Mouse (Mus musculus): Measurements from ENCODE around the gene Stxbp6. TPM values are rescaled to one million over a fixed set of nuclear protein-coding genes. Genes with fewer than 3 reads are reported as not detected.
A peak's percentile ranks its signal among the peaks of the same experiment; 100 is the strongest.

Stxbp6 gene
- polyA plus RNA-seq, 1 experiment from 2014 or later, result 12.4 TPM

DNA sequence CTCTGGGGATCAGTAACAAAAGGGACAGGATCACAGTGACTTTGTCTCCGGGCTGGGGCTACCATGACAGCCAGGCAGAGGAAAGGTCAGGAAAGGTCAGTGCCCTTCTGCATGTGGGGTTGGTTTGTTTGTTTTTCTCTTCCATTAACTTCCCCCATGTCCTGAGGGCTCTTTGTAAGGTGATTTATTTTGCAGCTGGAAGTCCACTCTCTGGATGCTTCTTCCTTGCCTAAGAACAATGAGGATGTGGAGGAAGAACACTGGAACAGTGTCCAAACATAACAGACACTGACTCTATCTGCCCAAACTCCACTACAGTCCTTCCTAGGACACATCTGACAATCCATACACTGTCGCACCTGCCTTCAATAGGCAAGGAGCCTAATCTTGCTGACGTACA lies 146.1 kb downstream of the Stxbp6 start:
- WGBS, result 25% methylated on average over 3 of the region's 3 CpGs

DNA sequence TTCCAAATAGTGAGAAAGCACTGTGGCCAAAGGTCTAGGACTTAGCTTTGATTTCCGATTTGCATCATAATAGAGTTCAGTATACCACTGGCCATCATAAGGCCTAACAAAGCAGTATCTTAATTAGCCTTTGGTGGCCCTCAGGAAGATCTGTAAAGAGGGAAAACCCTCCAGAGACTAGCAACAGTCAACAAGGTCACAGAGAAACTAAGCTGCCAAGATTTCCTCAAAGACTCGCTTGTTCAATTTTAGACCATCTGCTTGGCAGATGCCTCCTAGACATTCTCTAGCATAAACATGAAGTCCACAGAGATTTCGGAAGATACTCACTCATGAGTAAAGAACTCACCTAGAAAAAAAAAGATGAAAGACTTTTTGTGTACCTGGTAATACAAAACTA lies 148.6 kb downstream of the Stxbp6 start:
- H3K4me1 ChIP-seq (replicated peaks), result no peaks in the 10 kb centered on the region; the same call in 1 of the 2 replicates
- no peaks in the 10 kb centered on the region for H3K9me3 ChIP-seq
- no peak overlapping the region for H3K9ac ChIP-seq
- no peak overlapping the region for H3K27ac ChIP-seq
- 72% methylated on average over 3 of the region's 3 CpGs for WGBS
- H3K4me2 ChIP-seq, result no peak overlapping the region
- H3K27me3 ChIP-seq, result no peaks in the 10 kb centered on the region
- no peak overlapping the region for H3K4me3 ChIP-seq
- H3K36me3 ChIP-seq, result no peaks in the 10 kb centered on the region
- ATAC-seq (ENCODE audit: low FRiP score), result no peak

More for the DNA sequence above, 146.1 kb downstream of the Stxbp6 start:
- H3K27me3 ChIP-seq, result no peaks in the 10 kb centered on the region
- ATAC-seq (ENCODE audit: low FRiP score), result no peak
- no peak overlapping the region for H3K27ac ChIP-seq
- no peaks in the 10 kb centered on the region; the same call in 1 of the 2 replicates for H3K4me1 ChIP-seq (replicated peaks)
- H3K9me3 ChIP-seq, result no peaks in the 10 kb centered on the region
- H3K36me3 ChIP-seq, result no peaks in the 10 kb centered on the region
- H3K4me3 ChIP-seq, result no peak overlapping the region
- H3K4me2 ChIP-seq, result no peak overlapping the region
- no peak overlapping the region for H3K9ac ChIP-seq

DNA sequence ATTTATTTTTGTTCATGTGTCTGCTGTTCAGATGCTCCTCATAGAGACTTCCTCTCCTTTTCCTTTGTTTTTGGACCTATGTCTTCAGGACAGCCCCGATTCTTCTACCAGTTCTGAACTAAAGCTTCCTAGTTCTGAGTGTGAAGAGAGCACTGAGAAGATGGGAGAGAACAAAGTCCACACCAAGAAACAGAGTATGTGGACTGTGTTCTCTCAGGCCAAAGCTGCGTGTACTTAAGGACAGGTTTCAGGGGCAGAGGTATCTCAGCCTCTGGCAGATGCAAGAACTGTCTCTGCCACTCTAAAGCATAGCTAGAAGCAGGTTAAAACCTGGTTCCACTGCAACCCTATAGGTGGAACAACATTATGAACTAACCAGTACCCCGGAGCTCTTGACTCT lies 151.2 kb downstream of the Stxbp6 start:
- H3K4me1 ChIP-seq (replicated peaks), result no peaks in the 10 kb centered on the region; the same call in 1 of the 2 replicates
- no peak overlapping the region for H3K4me3 ChIP-seq
- 94% methylated on average over 3 of the region's 3 CpGs for WGBS
- H3K27me3 ChIP-seq, result no peaks in the 10 kb centered on the region
- no peak overlapping the region for H3K27ac ChIP-seq
- no peak for ATAC-seq (ENCODE audit: low FRiP score)
- no peak overlapping the region for H3K9ac ChIP-seq
- H3K9me3 ChIP-seq, result no peaks in the 10 kb centered on the region
- no peak overlapping the region for H3K4me2 ChIP-seq
- no peaks in the 10 kb centered on the region for H3K36me3 ChIP-seq

DNA sequence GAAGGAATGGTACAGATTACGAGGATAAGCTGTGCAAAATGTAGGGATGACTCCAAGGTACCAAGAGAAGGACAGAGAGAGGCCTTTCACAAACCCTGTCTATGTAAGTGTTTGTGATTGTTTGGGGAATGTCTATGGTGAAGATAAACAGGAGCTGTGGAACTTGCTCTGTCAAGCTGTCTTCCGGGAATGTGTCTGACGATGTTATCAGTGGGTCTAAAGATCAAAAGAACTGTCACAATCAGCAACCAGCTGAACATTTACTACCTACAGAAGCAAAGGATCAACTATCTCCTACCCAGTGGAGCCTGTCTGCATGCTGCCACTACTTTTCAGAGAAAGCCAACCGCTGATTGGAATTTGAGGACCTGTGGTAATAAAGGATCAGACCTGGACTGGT lies 152.3 kb downstream of the Stxbp6 start:
- Histone ChIP-seq H3K9me3 (no peaks in the 10 kb centered on the region), H3K9ac (no peak overlapping the region), H3K4me1 (replicated peaks) (no peaks in the 10 kb centered on the region), H3K4me2 (no peak overlapping the region), H3K36me3 (no peaks in the 10 kb centered on the region), H3K27me3 (no peaks in the 10 kb centered on the region), H3K4me3 (no peak overlapping the region), H3K27ac (no peak overlapping the region)
- ATAC-seq (ENCODE audit: low FRiP score), result no peak
- WGBS, result 80% methylated on average over 4 of the region's 4 CpGs

DNA sequence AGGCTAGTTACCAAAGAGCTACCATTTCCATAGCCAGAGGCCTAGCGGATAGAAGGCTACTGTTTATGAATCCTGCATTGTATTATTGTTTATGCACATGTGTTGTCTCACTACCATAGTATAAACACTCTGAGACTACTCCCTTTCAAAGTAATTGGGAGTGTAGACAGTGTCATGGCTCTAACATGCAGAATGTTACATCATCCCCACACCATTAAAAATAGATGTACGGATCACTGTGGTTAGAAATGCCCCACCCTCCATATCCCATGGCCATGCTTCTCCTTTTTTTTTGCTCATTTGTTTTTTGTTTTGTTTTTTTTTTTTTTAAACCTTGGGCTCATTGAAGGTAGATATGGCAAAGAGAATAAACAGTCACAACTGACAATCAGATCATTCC lies 154.9 kb downstream of the Stxbp6 start:
- WGBS, result 91% methylated on average over 2 of the region's 2 CpGs
- Histone ChIP-seq H3K9ac (no peak overlapping the region), H3K4me3 (no peak overlapping the region), H3K27ac (no peak overlapping the region), H3K9me3 (no peaks in the 10 kb centered on the region), H3K36me3 (no peaks in the 10 kb centered on the region), H3K4me1 (replicated peaks) (no peaks in the 10 kb centered on the region), H3K4me2 (no peak overlapping the region), H3K27me3 (no peaks in the 10 kb centered on the region)
- ATAC-seq (ENCODE audit: low FRiP score), result no peak

DNA sequence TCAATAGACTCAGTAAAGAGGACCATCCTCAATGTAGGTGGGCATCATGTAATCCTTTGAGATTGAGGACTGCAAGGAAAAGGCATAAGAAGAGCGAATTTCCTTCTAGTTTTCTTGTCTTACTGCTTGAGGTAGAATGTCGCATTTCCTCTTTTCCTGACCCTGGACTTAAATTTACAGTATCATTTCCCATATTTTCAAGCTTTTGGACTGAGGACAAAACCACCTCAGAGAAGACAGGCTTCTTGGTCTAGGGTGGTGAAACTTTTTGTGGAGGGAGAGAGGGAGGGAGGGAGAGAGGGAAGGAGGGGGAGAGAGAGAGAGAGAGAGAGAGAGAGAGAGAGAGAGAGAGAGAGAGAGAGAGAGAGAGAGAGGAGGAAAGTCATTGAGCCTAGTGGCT lies 155.6 kb downstream of the Stxbp6 start:
- no peak overlapping the region for H3K4me2 ChIP-seq
- no peak for ATAC-seq (ENCODE audit: low FRiP score)
- H3K27ac ChIP-seq, result no peak overlapping the region
- 100% methylated on average over 2 of the region's 2 CpGs for WGBS
- no peak overlapping the region for H3K9ac ChIP-seq
- H3K36me3 ChIP-seq, result no peaks in the 10 kb centered on the region
- H3K4me1 ChIP-seq (replicated peaks), result no peaks in the 10 kb centered on the region
- H3K4me3 ChIP-seq, result no peak overlapping the region
- H3K27me3 ChIP-seq, result no peaks in the 10 kb centered on the region
- H3K9me3 ChIP-seq, result no peaks in the 10 kb centered on the region

DNA sequence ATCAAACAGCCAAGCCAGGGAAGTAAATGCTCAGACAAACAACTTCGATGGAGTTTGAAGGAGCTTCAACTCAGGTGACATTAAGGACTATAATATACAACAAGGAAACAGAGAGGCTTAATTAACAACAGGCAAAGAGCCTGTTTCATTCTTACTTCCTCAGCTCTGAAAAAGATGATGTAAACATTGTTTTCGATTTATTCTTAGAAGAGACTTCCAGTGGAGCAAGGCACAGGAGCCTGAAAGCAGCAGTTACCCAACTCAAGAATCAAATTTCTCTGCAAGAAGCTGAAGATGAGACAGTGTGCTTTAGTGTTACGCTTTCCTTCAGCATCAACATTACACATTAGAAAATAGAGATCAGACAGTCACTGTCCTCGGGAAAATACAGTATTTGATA lies 160.7 kb downstream of the Stxbp6 start:
- H3K4me1 ChIP-seq (replicated peaks), result no peaks in the 10 kb centered on the region
- ATAC-seq (ENCODE audit: low FRiP score), result no peak
- 87% methylated on average over 4 of the region's 4 CpGs for whole genome bisulfite sequencing
- no peak overlapping the region for H3K4me2 ChIP-seq
- no peak overlapping the region for H3K27ac ChIP-seq
- H3K4me3 ChIP-seq, result no peak overlapping the region
- no peak overlapping the region for H3K9ac ChIP-seq
- H3K36me3 ChIP-seq, result no peaks in the 10 kb centered on the region
- no peaks in the 10 kb centered on the region for H3K27me3 ChIP-seq
- H3K9me3 ChIP-seq, result no peaks in the 10 kb centered on the region

DNA sequence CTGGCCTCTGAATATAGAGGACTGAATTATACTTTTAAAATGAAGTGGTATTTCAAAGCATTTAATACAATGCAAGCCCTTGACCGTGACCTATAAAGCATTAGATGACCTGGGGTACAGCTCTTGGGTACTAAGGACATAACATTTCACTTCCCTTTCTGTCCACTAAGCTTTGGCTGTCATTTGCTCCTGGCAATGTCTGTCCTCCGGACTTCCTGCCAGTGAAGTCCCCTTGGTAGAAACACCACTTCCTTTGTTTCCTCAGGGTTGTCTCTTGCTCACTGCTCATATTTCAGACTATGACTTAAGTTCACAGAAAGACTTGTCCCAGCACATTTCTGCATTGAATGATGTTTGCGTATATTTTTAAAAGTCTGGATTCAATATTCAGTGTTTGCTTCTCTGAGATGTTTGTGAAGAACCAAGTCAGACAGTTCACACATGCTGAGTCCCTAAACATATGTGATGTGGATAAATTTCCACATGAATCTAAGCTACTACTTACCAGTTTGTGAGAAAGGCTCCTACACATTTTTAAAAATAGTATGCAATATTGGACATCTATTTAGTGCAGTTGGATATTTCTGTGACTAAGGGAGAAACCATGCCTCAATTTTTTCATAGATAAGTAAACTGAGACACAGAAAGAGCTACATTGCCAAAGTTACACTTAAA lies 166.3 kb downstream of the Stxbp6 start:
- Histone ChIP-seq H3K9ac (no peak overlapping the region), H3K4me3 (no peak overlapping the region), H3K27me3 (no peaks in the 10 kb centered on the region), H3K27ac (no peak overlapping the region), H3K36me3 (no peaks in the 10 kb centered on the region), H3K4me2 (no peak overlapping the region), H3K4me1 (replicated peaks) (no peaks in the 10 kb centered on the region), H3K9me3 (no peaks in the 10 kb centered on the region)
- no peak for ATAC-seq (ENCODE audit: low FRiP score)
- 79% methylated on average over 3 of the region's 3 CpGs for WGBS

DNA sequence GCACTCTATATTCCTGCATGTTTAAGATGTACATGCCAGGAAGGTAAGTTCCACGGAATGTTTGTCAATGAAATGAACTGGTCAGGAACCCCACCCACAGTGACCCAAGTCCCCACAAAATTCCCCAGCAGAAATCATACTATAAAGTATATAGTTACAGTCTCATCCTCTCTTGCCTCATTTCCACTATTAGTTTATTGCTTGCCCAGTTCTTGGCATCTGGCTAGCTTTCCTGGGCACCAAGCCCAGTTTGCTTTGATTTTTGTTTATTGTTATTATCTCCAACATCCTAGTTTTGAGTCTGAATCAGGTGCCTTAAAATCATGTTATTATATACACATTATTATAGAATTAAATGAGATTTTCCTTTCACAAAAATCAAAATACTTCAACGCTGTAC lies 168.5 kb downstream of the Stxbp6 start:
- Histone ChIP-seq H3K4me3 (no peak overlapping the region), H3K27ac (no peak overlapping the region), H3K9ac (no peak overlapping the region), H3K36me3 (no peaks in the 10 kb centered on the region), H3K27me3 (no peaks in the 10 kb centered on the region), H3K4me2 (no peak overlapping the region), H3K9me3 (no peaks in the 10 kb centered on the region), H3K4me1 (replicated peaks) (no peaks in the 10 kb centered on the region)
- 91% methylated on average over 2 of the region's 2 CpGs for WGBS
- ATAC-seq (ENCODE audit: low FRiP score), result no peak

DNA sequence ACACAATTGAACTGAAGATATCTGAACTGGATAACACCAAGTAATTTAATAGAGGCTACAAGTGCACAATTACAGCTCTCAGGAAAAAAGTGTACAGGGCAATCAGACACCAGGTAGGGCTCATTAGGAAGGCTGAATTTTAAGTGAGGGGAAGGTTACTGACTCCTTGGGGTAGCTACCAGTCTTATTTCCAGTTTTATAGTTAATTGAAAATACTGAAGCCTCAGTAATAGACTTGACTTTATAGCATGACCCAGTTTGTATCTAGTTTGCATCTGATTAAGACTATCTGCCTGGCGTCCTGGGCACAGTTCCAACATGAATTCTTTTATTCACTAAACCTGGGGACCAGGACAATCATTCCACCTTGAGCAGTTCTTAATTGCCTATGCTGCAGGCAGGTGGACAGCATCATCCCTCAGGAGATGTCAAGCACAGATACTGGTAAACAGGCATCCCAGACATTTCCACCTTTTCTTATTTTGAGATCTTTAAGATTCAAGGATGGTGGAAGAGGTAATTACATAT lies 171.2 kb downstream of the Stxbp6 start:
- H3K4me1 ChIP-seq (replicated peaks), result no peaks in the 10 kb centered on the region
- no peaks in the 10 kb centered on the region for H3K36me3 ChIP-seq
- H3K4me2 ChIP-seq, result no peak overlapping the region
- H3K27ac ChIP-seq, result no peak overlapping the region
- no peak overlapping the region for H3K9ac ChIP-seq
- no peaks in the 10 kb centered on the region for H3K27me3 ChIP-seq
- no peak overlapping the region for H3K4me3 ChIP-seq
- H3K9me3 ChIP-seq, result no peaks in the 10 kb centered on the region
- ATAC-seq (ENCODE audit: low FRiP score), result peak; percentile 59; the same call in 1 of the 2 replicates
- 46% methylated on average over 1 of the region's 1 CpGs for WGBS

DNA sequence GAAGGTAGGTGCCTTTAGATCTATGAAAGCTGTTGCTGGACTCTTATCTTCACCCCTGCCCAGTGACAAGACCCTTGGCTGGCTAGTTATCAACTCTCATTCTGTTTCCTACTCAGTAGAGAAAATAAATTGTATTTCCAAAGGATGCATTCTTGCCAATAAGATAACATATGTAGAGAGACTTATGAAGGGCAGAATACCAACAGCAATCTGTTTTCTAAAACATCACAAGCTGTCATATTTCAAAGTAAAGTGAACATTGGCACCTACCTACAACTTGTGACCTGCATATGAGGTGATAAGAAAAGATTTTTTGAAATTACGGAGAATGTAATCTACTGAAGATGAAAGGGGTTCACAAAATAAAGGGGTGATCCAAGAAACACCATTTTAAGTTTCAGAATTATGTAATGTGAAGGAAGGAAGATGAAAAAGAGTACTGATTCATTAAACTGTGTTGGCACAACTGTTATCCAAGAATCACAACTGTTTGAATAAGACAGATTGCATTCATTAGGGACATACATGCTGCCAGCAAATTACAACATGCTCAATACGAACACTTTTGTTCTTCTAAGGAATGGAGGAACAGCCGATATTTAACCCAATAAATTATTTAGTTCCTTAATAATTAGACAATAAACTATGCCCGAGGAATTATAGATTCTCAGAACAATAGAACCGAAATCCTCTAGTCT lies 175.2 kb downstream of the Stxbp6 start:
- no peaks in the 10 kb centered on the region for H3K36me3 ChIP-seq
- WGBS, result 88% methylated on average over 5 of the region's 5 CpGs
- no peak overlapping the region for H3K4me2 ChIP-seq
- no peak overlapping the region for H3K9ac ChIP-seq
- no peak overlapping the region for H3K4me3 ChIP-seq
- ATAC-seq (ENCODE audit: low FRiP score), result no peak
- no peak overlapping the region for H3K27ac ChIP-seq
- H3K9me3 ChIP-seq, result no peaks in the 10 kb centered on the region
- H3K4me1 ChIP-seq (replicated peaks), result no peaks in the 10 kb centered on the region
- H3K27me3 ChIP-seq, result no peaks in the 10 kb centered on the region

DNA sequence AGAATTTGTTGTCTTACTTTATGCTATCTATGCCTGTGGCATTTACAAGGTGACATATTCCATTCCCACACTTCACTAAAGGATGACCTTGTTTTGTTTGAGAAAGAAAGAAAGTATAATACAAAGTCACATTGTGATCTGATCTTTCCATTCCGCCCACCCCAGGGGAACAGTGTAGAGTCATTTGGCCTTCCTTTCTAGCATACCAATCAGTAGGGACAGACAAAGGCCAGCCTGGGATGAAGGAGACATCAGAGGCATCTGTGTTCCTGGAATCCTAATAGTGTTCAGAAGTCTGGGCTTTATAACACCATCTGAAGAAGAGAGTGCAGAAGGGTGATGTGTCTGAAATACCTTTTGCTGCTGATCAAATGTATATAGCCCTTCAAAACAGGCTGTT lies 178.0 kb downstream of the Stxbp6 start:
- Histone ChIP-seq H3K9ac (no peak overlapping the region), H3K36me3 (no peaks in the 10 kb centered on the region), H3K4me3 (no peak overlapping the region), H3K4me1 (replicated peaks) (no peaks in the 10 kb centered on the region), H3K27ac (no peak overlapping the region), H3K4me2 (no peak overlapping the region), H3K9me3 (no peaks in the 10 kb centered on the region), H3K27me3 (no peaks in the 10 kb centered on the region)
- WGBS, result 77% methylated on average over 1 of the region's 1 CpGs
- no peak for ATAC-seq (ENCODE audit: low FRiP score)
